Mouse (Mus musculus) B cell, adult 62 days (primary cell): ENCODE measurements around the gene Chp1. TPM values are rescaled to one million over a fixed set of nuclear protein-coding genes. Genes with fewer than 3 reads are reported as not detected.

ENCODE experiments used
- total RNA-seq: library from RNA; stranded (reverse); gene quantifications from 4 replicates; pipeline ENCODE4 v1.2.4, GENCODE M21; 2023

The Chp1 gene
- total RNA-seq = 61.9 to 72.0 TPM (median 66.7 TPM) in 4 replicates

DNA sequence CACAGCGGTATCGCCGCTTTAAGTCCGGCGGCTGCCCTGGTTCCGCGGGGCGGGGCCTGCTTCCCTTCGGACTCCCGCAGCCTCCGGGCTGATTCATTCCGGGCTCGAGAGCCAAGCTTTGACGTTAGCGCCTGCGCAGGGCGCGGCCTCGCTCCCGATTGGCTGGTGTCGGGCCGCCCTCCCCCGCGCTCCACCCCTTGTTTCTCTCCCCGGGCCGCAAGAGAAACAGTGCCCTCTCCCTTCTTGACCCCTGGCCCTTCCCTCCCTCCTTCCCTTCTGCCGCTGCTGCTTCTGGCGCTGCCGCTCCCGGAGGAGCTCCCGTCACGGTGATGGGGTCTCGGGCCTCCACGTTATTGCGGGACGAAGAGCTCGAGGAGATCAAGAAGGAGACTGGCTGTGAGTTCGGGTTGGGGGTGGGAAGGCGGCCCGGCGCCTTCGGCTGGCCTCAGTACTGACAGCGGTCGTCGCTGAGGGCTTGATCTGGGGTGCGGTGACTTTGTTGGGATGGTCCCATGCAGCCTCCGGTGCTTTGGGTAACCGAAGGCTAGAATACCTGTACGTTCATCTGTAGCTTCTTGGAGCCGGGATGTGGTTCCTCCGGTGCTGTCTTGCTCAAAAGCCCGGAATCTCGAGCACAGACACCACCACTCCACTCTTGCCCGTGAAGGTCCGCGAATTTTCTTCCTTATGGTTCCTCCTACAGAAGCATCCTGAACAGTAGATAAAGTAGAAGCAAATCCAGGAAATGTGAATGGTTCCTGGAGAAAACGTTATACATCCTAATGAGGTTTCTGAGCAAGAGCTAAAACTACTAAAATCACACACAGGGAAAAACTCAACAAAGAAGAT is at the start of gene Chp1, which contains the start of gene Exd1:
TSS of gene Chp1 (plus strand) at position 176 of the 849 bp plus-strand sequence.
TSS of gene Exd1 (minus strand) at position 106 of the 849 bp plus-strand sequence.

GRCm38 (mm10) chr2:119618199-119618982 is 70.9 kb downstream of the Chp1 start, which contains the start of the genes Nusap1 and Oip5:
Nusap1 (plus strand) TSS chr2:119618298.
Oip5 (minus strand) TSS chr2:119618469.

Other genes starting within 250 kb of the Chp1 start
- gene Dll4, start 221.9 kb upstream of the Chp1 start, total RNA-seq = 0.66 to 2.4 TPM (median 0.85 TPM) in 4 replicates
- 0.60 to 1.1 TPM (median 1.0 TPM) in 4 replicates for gene Chac1, start 196.5 kb upstream of the Chp1 start, total RNA-seq
- 46.1 to 50.5 TPM (median 49.4 TPM) in 4 replicates for gene Ino80, start 70.0 kb upstream of the Chp1 start, total RNA-seq
- gene Exd1, start 70 bp upstream of the Chp1 start, total RNA-seq = 0.86 TPM in 1 of 4 replicates, not detected in the others
- 2.2 to 6.0 TPM (median 3.1 TPM) in 4 replicates for gene Nusap1, start 70.6 kb downstream of the Chp1 start, total RNA-seq
- gene Oip5, start 70.8 kb downstream of the Chp1 start, total RNA-seq = 0.55 to 2.7 TPM (median 1.9 TPM) in 4 replicates
- gene Ndufaf1, start 115.1 kb downstream of the Chp1 start, total RNA-seq = 13.5 to 16.7 TPM (median 14.1 TPM) in 4 replicates
- gene Rtf1, start 127.4 kb downstream of the Chp1 start, total RNA-seq = 53.7 to 64.2 TPM (median 57.2 TPM) in 4 replicates
- gene Itpka, start 194.6 kb downstream of the Chp1 start, total RNA-seq = 0.31 to 1.0 TPM (median 0.32 TPM) in 3 of 4 replicates, not detected in the other
- 21.7 to 24.4 TPM (median 22.1 TPM) in 4 replicates for gene Ltk, start 212.7 kb downstream of the Chp1 start, total RNA-seq
- 28.8 to 35.4 TPM (median 32.3 TPM) in 4 replicates for gene Rpap1, start 239.8 kb downstream of the Chp1 start, total RNA-seq